Mouse (Mus musculus) forebrain, embryonic 15.5 days (tissue): ENCODE results near the gene Atg5. TPM values are rescaled to one million over a fixed set of nuclear protein-coding genes. Genes with fewer than 3 reads are reported as not detected.

ENCODE experiments used
- ATAC-seq: fragments of 200-750 bp; cut with Nextera tagmentation; replicated peaks from 2 replicates; pipeline ENCODE4 v1.8.0; 2017; ENCODE audit warnings: mild to moderate bottlenecking, moderate TSS enrichment, moderate library complexity
- H3K27ac ChIP-seq: fragments of 300-500 bp; sonication (generic); replicated peaks from 2 replicates; pipeline ENCODE4 v1.5.1; 2015; ENCODE audit warnings: mild to moderate bottlenecking, inconsistent platforms
- H3K27me3 ChIP-seq: fragments of 300-500 bp; sonication (generic); 2 replicates; pipeline ENCODE4 v1.6.1; 2015; ENCODE audit warnings: inconsistent platforms
- H3K36me3 ChIP-seq: fragments of 300-500 bp; sonication (generic); 2 replicates; pipeline ENCODE4 v1.6.1; 2015; ENCODE audit warnings: mild to moderate bottlenecking, inconsistent platforms
- H3K4me1 ChIP-seq: fragments of 300-500 bp; sonication (generic); 2 replicates; pipeline ENCODE4 v1.6.1; 2015; ENCODE audit warnings: inconsistent platforms
- H3K4me2 ChIP-seq: fragments of 300-500 bp; sonication (generic); replicated peaks from 2 replicates; pipeline ENCODE4 v1.6.1; 2015; ENCODE audit warnings: mild to moderate bottlenecking, inconsistent platforms
- H3K4me3 ChIP-seq: fragments of 300-500 bp; sonication (generic); 2 replicates; pipeline ENCODE4 v1.5.1; 2015; ENCODE audit warnings: mild to moderate bottlenecking, inconsistent platforms
- H3K9ac ChIP-seq: fragments of 300-500 bp; sonication (generic); replicated peaks from 2 replicates; pipeline ENCODE4 v1.6.1; 2015; ENCODE audit warnings: mild to moderate bottlenecking, inconsistent platforms
- H3K9me3 ChIP-seq: fragments of 300-500 bp; sonication (generic); 2 replicates; pipeline ENCODE4 v1.6.1; 2016; ENCODE audit warnings: inconsistent platforms
- WGBS: fragments of 180-500 bp; shearing (Covaris S2); methylation state at CpG from one replicate; pipeline ENCODE4 v1.1.7; 2015; ENCODE audit warnings: mixed read lengths; 5-methylcytosine and 5-hydroxymethylcytosine counted together
- polyA plus RNA-seq: library from polyadenylated mRNA; unstranded; fragments of >200 nt; fragmentation: Nextera tagmentation; extraction: Ambion mirVana; gene quantifications from 2 replicates; pipeline ENCODE4 v1.2.1, GENCODE M21; 2015

The Atg5 gene
- polyA plus RNA-seq, 1 experiment from 2014 or later, result 48.0 TPM

GRCm38 (mm10) chr10:44380476-44381208 lies 112.5 kb downstream of the Atg5 start:
- Histone ChIP-seq H3K9me3 (no peaks in the 10 kb centered on the region), H3K4me1 (peaks cover 30% of the 10 kb centered on the region), H3K4me3 (no peak overlapping the region), H3K9ac (no peak overlapping the region), H3K27ac (no peak overlapping the region), H3K27me3 (no peaks in the 10 kb centered on the region), H3K36me3 (no peaks in the 10 kb centered on the region), H3K4me2 (0 out of 2 replicates have a peak overlapping the region, but pooled peaks have one; percentile 8)
- WGBS, result 54% methylated on average over 20 of the region's 20 CpGs
- 0 out of 2 replicates have a peak, but pooled peaks have one; percentile 21 for ATAC-seq

- no peaks in the 10 kb centered on the region for H3K9me3 ChIP-seq
- no peak overlapping the region for H3K4me2 ChIP-seq
- no peaks in the 10 kb centered on the region for H3K36me3 ChIP-seq
- no peaks in the 10 kb centered on the region for H3K27me3 ChIP-seq
- H3K4me1 ChIP-seq, result peaks cover 30% of the 10 kb centered on the region
- 24% methylated on average over 3 of the region's 3 CpGs for WGBS
- ATAC-seq, result peak; percentile 59
- H3K27ac ChIP-seq, result no peak overlapping the region
- no peak overlapping the region for H3K4me3 ChIP-seq
- no peak overlapping the region for H3K9ac ChIP-seq
Observed at GRCm38 (mm10) chr10:44381397-44381796, 113.2 kb downstream of the Atg5 start.

DNA sequence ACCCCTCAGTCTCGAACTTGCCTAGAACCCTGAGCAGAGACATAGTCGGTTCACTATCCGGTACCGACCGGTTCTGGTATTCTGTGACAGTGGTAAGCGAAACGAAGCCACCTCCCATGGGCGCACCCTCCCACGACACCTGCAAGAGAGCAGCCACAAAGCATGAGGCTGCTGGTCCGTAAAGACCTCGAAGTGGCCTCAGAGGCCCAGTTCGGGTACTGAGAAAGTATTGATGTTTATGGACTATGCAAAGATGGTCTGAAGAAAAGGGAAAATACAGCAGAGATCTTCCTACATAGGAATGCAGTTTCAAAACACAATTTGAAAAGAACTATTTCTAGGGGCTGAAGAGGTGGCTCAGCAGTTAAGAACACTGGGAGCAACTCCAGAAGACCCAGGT lies 113.8 kb downstream of the Atg5 start:
- no peak overlapping the region for H3K4me2 ChIP-seq
- H3K27me3 ChIP-seq, result no peaks in the 10 kb centered on the region
- H3K9me3 ChIP-seq, result no peaks in the 10 kb centered on the region
- peaks cover 30% of the 10 kb centered on the region for H3K4me1 ChIP-seq
- ATAC-seq, result 0 out of 2 replicates have a peak, but pooled peaks have one; percentile 37
- whole genome bisulfite sequencing, result 83% methylated on average over 12 of the region's 12 CpGs
- no peaks in the 10 kb centered on the region for H3K36me3 ChIP-seq
- H3K9ac ChIP-seq, result no peak overlapping the region
- H3K4me3 ChIP-seq, result no peak overlapping the region
- H3K27ac ChIP-seq, result no peak overlapping the region

GRCm38 (mm10) chr10:44383213-44383612 lies 115.1 kb downstream of the Atg5 start:
- Histone ChIP-seq H3K27me3 (no peaks in the 10 kb centered on the region), H3K9me3 (no peaks in the 10 kb centered on the region), H3K4me1 (peaks cover 30% of the 10 kb centered on the region), H3K27ac (no peak overlapping the region), H3K36me3 (no peaks in the 10 kb centered on the region), H3K4me2 (no peak overlapping the region), H3K4me3 (no peak overlapping the region), H3K9ac (no peak overlapping the region)
- ATAC-seq, result no peak
- 54% methylated on average over 10 of the region's 10 CpGs for WGBS

- Histone ChIP-seq H3K27me3 (no peaks in the 10 kb centered on the region), H3K9ac (no peak overlapping the region), H3K4me3 (no peak overlapping the region), H3K4me2 (no peak overlapping the region), H3K27ac (no peak overlapping the region), H3K9me3 (no peaks in the 10 kb centered on the region), H3K36me3 (no peaks in the 10 kb centered on the region), H3K4me1 (peaks cover 26% of the 10 kb centered on the region)
- 41% methylated on average over 5 of the region's 5 CpGs for WGBS
- ATAC-seq, result peak; percentile 54
Observed at GRCm38 (mm10) chr10:44385227-44385626, 117.1 kb downstream of the Atg5 start.

GRCm38 (mm10) chr10:44388706-44389233 lies 120.6 kb downstream of the Atg5 start:
- Histone ChIP-seq H3K4me2 (no peak overlapping the region), H3K9me3 (no peaks in the 10 kb centered on the region), H3K4me3 (no peak overlapping the region), H3K27me3 (no peaks in the 10 kb centered on the region), H3K4me1 (peaks cover 11% of the 10 kb centered on the region; the same call in 1 of the 2 replicates), H3K36me3 (no peaks in the 10 kb centered on the region), H3K9ac (no peak overlapping the region), H3K27ac (no peak overlapping the region)
- ATAC-seq, result no peak
- 72% methylated on average over 11 of the region's 11 CpGs for WGBS

- no peak for ATAC-seq
- WGBS, result 83% methylated on average over 5 of the region's 5 CpGs
- H3K4me3 ChIP-seq, result no peak overlapping the region
- no peak overlapping the region for H3K27ac ChIP-seq
- no peaks in the 10 kb centered on the region for H3K36me3 ChIP-seq
- no peak overlapping the region for H3K4me2 ChIP-seq
- no peak overlapping the region for H3K9ac ChIP-seq
- no peaks in the 10 kb centered on the region for H3K9me3 ChIP-seq
- H3K4me1 ChIP-seq, result peaks cover 1% of the 10 kb centered on the region; the same call in 1 of the 2 replicates
- no peaks in the 10 kb centered on the region for H3K27me3 ChIP-seq
Observed at GRCm38 (mm10) chr10:44390286-44390685, 122.1 kb downstream of the Atg5 start.

- H3K4me1 ChIP-seq, result no peaks in the 10 kb centered on the region
- H3K36me3 ChIP-seq, result no peaks in the 10 kb centered on the region
- H3K27me3 ChIP-seq, result no peaks in the 10 kb centered on the region
- H3K9ac ChIP-seq, result no peak overlapping the region
- H3K4me3 ChIP-seq, result no peak overlapping the region
- no peak overlapping the region for H3K27ac ChIP-seq
- H3K4me2 ChIP-seq, result no peak overlapping the region
- ATAC-seq, result no peak
- 41% methylated on average over 12 of the region's 12 CpGs for WGBS
- no peaks in the 10 kb centered on the region for H3K9me3 ChIP-seq
Observed at GRCm38 (mm10) chr10:44391509-44392290, 123.5 kb downstream of the Atg5 start.

DNA sequence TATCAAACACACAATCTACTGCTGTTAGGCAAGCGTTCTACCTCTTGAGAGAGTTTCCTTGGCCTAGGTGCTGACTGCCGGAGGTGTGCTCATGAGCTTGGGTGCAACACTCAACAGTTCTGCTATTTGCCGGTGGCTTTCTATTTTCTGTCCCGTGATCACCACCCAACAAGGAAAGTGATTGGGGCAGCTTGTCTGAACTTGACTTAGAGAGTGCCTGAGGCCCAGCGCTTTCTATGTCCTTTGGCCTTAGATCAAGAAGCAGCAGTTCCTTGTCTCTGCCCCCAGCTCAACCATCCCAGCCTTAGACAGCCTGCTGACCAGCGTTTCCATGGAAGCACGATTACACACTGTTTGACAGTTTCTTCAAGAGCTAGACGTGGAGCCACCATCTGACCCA lies 124.7 kb downstream of the Atg5 start:
- WGBS, result 89% methylated on average over 8 of the region's 8 CpGs
- no peak overlapping the region for H3K9ac ChIP-seq
- H3K36me3 ChIP-seq, result no peaks in the 10 kb centered on the region
- H3K4me1 ChIP-seq, result no peaks in the 10 kb centered on the region
- no peak overlapping the region for H3K4me3 ChIP-seq
- no peak overlapping the region for H3K4me2 ChIP-seq
- no peak for ATAC-seq
- H3K27ac ChIP-seq, result no peak overlapping the region
- H3K9me3 ChIP-seq, result no peaks in the 10 kb centered on the region
- H3K27me3 ChIP-seq, result no peaks in the 10 kb centered on the region

GRCm38 (mm10) chr10:44400119-44400518 lies 132.0 kb downstream of the Atg5 start:
- H3K27ac ChIP-seq, result no peak overlapping the region
- H3K4me2 ChIP-seq, result no peak overlapping the region
- no peaks in the 10 kb centered on the region for H3K36me3 ChIP-seq
- H3K9me3 ChIP-seq, result no peaks in the 10 kb centered on the region
- H3K27me3 ChIP-seq, result no peaks in the 10 kb centered on the region
- peaks cover 8% of the 10 kb centered on the region for H3K4me1 ChIP-seq
- H3K9ac ChIP-seq, result no peak overlapping the region
- ATAC-seq, result no peak
- H3K4me3 ChIP-seq, result no peak overlapping the region
- 43% methylated on average over 3 of the region's 3 CpGs for WGBS

DNA sequence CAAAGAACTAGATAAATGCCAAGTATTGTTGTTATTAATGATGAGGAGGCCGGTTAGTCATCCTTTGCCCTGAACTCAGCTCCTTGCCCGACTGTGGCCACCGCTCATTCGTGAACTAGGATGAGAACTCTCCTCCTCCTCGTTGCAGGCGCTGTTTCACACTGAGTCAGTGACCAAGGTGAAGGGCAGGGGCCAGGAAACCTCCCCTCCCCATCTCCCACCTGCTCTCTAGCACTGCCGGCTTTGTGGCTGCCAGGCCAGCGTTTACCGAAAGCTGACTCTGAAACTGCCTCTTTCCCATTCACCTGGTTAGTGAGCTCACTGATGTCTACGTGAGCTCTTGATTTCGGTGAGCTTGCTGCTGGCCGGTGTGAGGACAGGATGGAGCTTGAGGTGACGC lies 132.4 kb downstream of the Atg5 start:
- Histone ChIP-seq H3K9me3 (no peaks in the 10 kb centered on the region), H3K4me2 (no peak overlapping the region), H3K27me3 (no peaks in the 10 kb centered on the region), H3K36me3 (no peaks in the 10 kb centered on the region), H3K27ac (no peak overlapping the region), H3K9ac (no peak overlapping the region), H3K4me3 (no peak overlapping the region), H3K4me1 (peaks cover 8% of the 10 kb centered on the region)
- 0 out of 2 replicates have a peak, but pooled peaks have one; percentile 16 for ATAC-seq
- WGBS, result 60% methylated on average over 13 of the region's 13 CpGs

- WGBS, result 59% methylated on average over 10 of the region's 10 CpGs
- no peak overlapping the region for H3K4me2 ChIP-seq
- no peak overlapping the region for H3K27ac ChIP-seq
- no peak for ATAC-seq
- H3K4me1 ChIP-seq, result peaks cover 8% of the 10 kb centered on the region
- no peaks in the 10 kb centered on the region for H3K27me3 ChIP-seq
- no peaks in the 10 kb centered on the region for H3K9me3 ChIP-seq
- H3K36me3 ChIP-seq, result no peaks in the 10 kb centered on the region
- H3K4me3 ChIP-seq, result no peak overlapping the region
- H3K9ac ChIP-seq, result no peak overlapping the region
Observed at GRCm38 (mm10) chr10:44401600-44401999, 133.4 kb downstream of the Atg5 start.
